Mouse (Mus musculus) lung, adult 2 months (tissue): ENCODE results near the gene Mlkl.
"Not testable (repeated sequence)": the region's sequence is repeated elsewhere in the genome, so short reads cannot be mapped to it uniquely, and the experiment has no call there.

Experiments used
- CTCF ChIP-seq: fragments of 200-500 bp; IDR thresholded peaks from 2 replicates; pipeline ENCODE4 v1.5.1; 2011; ENCODE audit warnings: mild to moderate bottlenecking, low read length, control low read depth; ENCODE audit not compliant: insufficient read depth
- POLR2A ChIP-seq: fragments of 200-500 bp; IDR thresholded peaks from 2 replicates; pipeline ENCODE4 v1.6.1; 2011; ENCODE audit warnings: low read depth, mild to moderate bottlenecking, control low read depth, low read length, borderline replicate concordance; ENCODE audit errors: extremely low read depth

- not testable (repeated sequence) for TF ChIP-seq CTCF, POLR2A
These were observed 28.0 kb downstream of the Mlkl start for GRCm38 (mm10) chr8:111310006-111310405.
